Mouse (Mus musculus) CH12.LX (cell line): Measurements from ENCODE around the gene Mkrn1. TPM values are rescaled to one million over a fixed set of nuclear protein-coding genes. Genes with fewer than 3 reads are reported as not detected.

Experiments used
- DNase-seq: peaks from one replicate; pipeline ENCODE4 v3.0.0-alpha.2; 2013; ENCODE audit errors: extremely low read depth
- H3K27ac ChIP-seq: 2 replicates; pipeline ENCODE4 v1.5.1; 2012; ENCODE audit warnings: low read depth, mild to moderate bottlenecking, control low read depth, moderate library complexity; ENCODE audit not compliant: insufficient read depth
- H3K27me3 ChIP-seq: replicated peaks from 2 replicates; pipeline ENCODE3; 2012; ENCODE audit warnings: inconsistent platforms
- H3K36me3 ChIP-seq, 2 experiments: replicated peaks in 1 of 2; 2 replicates each; pipeline versions ENCODE3 to v1.6.1; 2012; ENCODE audit warnings: inconsistent platforms in 1 of 2, low read length in 1 of 2, mild to moderate bottlenecking in 1 of 2, mixed read lengths in 1 of 2, moderate library complexity in 1 of 2; ENCODE audit not compliant: control insufficient read depth in 1 of 2, insufficient read depth in 1 of 2
- H3K4me1 ChIP-seq, 2 experiments: 2 replicates each; pipeline ENCODE4 v1.6.1; 2012; ENCODE audit warnings: inconsistent platforms in 1 of 2, moderate library complexity in 1 of 2; ENCODE audit not compliant: insufficient read depth in 2 of 2, control insufficient read depth in 1 of 2
- H3K4me2 ChIP-seq: 2 replicates; pipeline ENCODE4 v1.6.1; 2012; ENCODE audit warnings: low read depth, mild to moderate bottlenecking, control low read depth; ENCODE audit not compliant: poor library complexity, insufficient read depth, severe bottlenecking
- H3K4me3 ChIP-seq, 3 experiments: fragments of 150-350 bp in 1 of 3; sonication (generic) in 1 of 3; replicated peaks in 1 of 3; 2 replicates each; pipeline versions ENCODE3 to v1.5.1; 2011 to 2012; ENCODE audit warnings: low read depth in 2 of 3, low read length in 2 of 3, mild to moderate bottlenecking in 2 of 3, moderate library complexity in 2 of 3, control low read depth in 1 of 3, improper control_type of control experiment in 1 of 3, inconsistent platforms in 1 of 3, mixed read lengths in 1 of 3; ENCODE audit not compliant: poor library complexity in 1 of 3
- H3K79me2 ChIP-seq: replicated peaks from 2 replicates; pipeline ENCODE4 v1.6.1; 2012; ENCODE audit warnings: mild to moderate bottlenecking, moderate library complexity; ENCODE audit not compliant: control insufficient read depth, poor library complexity, insufficient read depth, severe bottlenecking; ENCODE audit errors: extremely low read depth
- H3K9ac ChIP-seq: 2 replicates; pipeline ENCODE4 v1.6.1; 2012; ENCODE audit warnings: low read depth, mild to moderate bottlenecking, control low read depth, moderate library complexity; ENCODE audit not compliant: insufficient read depth
- H3K9me3 ChIP-seq: replicated peaks from 2 replicates; pipeline ENCODE3; 2012; ENCODE audit warnings: low read length, inconsistent platforms, mixed read lengths
- BHLHE40 ChIP-seq: IDR thresholded peaks from 2 replicates; pipeline ENCODE4 v1.6.1; 2011; ENCODE audit warnings: mild to moderate bottlenecking, low read depth, low read length, improper control_type of control experiment
- CHD1 ChIP-seq: IDR thresholded peaks from 2 replicates; pipeline ENCODE4 v1.6.1; 2012; ENCODE audit warnings: low read depth, low read length, improper control_type of control experiment, inconsistent platforms
- CHD2 ChIP-seq: IDR thresholded peaks from 2 replicates; pipeline ENCODE4 v1.6.1; 2011; ENCODE audit warnings: low read length, improper control_type of control experiment
- CTCF ChIP-seq, 2 experiments: IDR thresholded peaks in 1 of 2; conservative IDR thresholded peaks in 1 of 2; 2 replicates each; pipeline ENCODE4 v1.5.1; 2011 to 2012; ENCODE audit warnings: low read depth in 2 of 2, low read length in 2 of 2, improper control_type of control experiment in 1 of 2, inconsistent platforms in 1 of 2, mild to moderate bottlenecking in 1 of 2, moderate library complexity in 1 of 2
- E2F4 ChIP-seq: IDR thresholded peaks from 2 replicates; pipeline ENCODE4 v1.6.1; 2011; ENCODE audit warnings: low read depth, low read length, improper control_type of control experiment; ENCODE audit not compliant: insufficient replicate concordance
- ETS1 ChIP-seq: conservative IDR thresholded peaks from 2 replicates; pipeline ENCODE4 v1.6.1; 2012; ENCODE audit warnings: low read depth, mild to moderate bottlenecking, inconsistent platforms, low read length, improper control_type of control experiment, moderate library complexity
- GABPA ChIP-seq: IDR thresholded peaks from 2 replicates; pipeline ENCODE4 v1.6.1; 2012; ENCODE audit warnings: low read depth, low read length, improper control_type of control experiment, inconsistent platforms; ENCODE audit not compliant: insufficient replicate concordance
- IRF4 ChIP-seq: IDR thresholded peaks from 2 replicates; pipeline ENCODE4 v1.6.1; 2014; ENCODE audit warnings: low read depth, mild to moderate bottlenecking, inconsistent platforms, low read length, improper control_type of control experiment
- JUN ChIP-seq: IDR thresholded peaks from 2 replicates; pipeline ENCODE4 v1.6.1; 2011; ENCODE audit warnings: low read depth, mild to moderate bottlenecking, low read length, improper control_type of control experiment, moderate library complexity; ENCODE audit not compliant: insufficient read depth
- JUND ChIP-seq: conservative IDR thresholded peaks from 2 replicates; pipeline ENCODE4 v1.6.1; 2011; ENCODE audit warnings: low read depth, low read length, improper control_type of control experiment
- MAFK ChIP-seq: IDR thresholded peaks from 2 replicates; pipeline ENCODE4 v1.6.1; 2011; ENCODE audit warnings: low read length, improper control_type of control experiment; ENCODE audit not compliant: insufficient replicate concordance
- MAX ChIP-seq: IDR thresholded peaks from 2 replicates; pipeline ENCODE4 v1.6.1; 2011; ENCODE audit warnings: low read length, improper control_type of control experiment
- MAZ ChIP-seq: IDR thresholded peaks from 2 replicates; pipeline ENCODE4 v1.6.1; 2012; ENCODE audit warnings: low read depth, mild to moderate bottlenecking, inconsistent platforms, low read length, improper control_type of control experiment, moderate library complexity
- MEF2A ChIP-seq: IDR thresholded peaks from 2 replicates; pipeline ENCODE4 v1.6.1; 2014; ENCODE audit warnings: low read depth, mild to moderate bottlenecking, inconsistent platforms, low read length, improper control_type of control experiment, borderline replicate concordance
- MYC ChIP-seq: IDR thresholded peaks from 2 replicates; pipeline ENCODE4 v1.6.1; 2011; ENCODE audit warnings: low read depth, mild to moderate bottlenecking, improper control_type of control experiment, low read length
- PAX5 ChIP-seq: IDR thresholded peaks from 2 replicates; pipeline ENCODE4 v1.6.1; 2012; ENCODE audit warnings: low read length, inconsistent platforms, mixed read lengths
- POLR2A ChIP-seq: IDR thresholded peaks from 2 replicates; pipeline ENCODE4 v1.6.1; 2011; ENCODE audit warnings: low read depth, mild to moderate bottlenecking, improper control_type of control experiment, low read length
- RCOR1 ChIP-seq: conservative IDR thresholded peaks from 2 replicates; pipeline ENCODE4 v1.6.1; 2012; ENCODE audit warnings: low read depth, mild to moderate bottlenecking, inconsistent platforms, low read length, improper control_type of control experiment
- SIN3A ChIP-seq: IDR thresholded peaks from 2 replicates; pipeline ENCODE4 v1.6.1; 2012; ENCODE audit warnings: low read length, improper control_type of control experiment, inconsistent platforms
- SMC3 ChIP-seq: IDR thresholded peaks from 2 replicates; pipeline ENCODE4 v1.6.1; 2011; ENCODE audit warnings: low read depth, low read length, improper control_type of control experiment
- TBP ChIP-seq: conservative IDR thresholded peaks from 2 replicates; pipeline ENCODE4 v1.6.1; 2011; ENCODE audit warnings: low read depth, low read length, improper control_type of control experiment
- TCF12 ChIP-seq: IDR thresholded peaks from 2 replicates; pipeline ENCODE4 v1.6.1; 2014; ENCODE audit warnings: low read depth, mild to moderate bottlenecking, inconsistent platforms, low read length, improper control_type of control experiment
- UBTF ChIP-seq: IDR thresholded peaks from 2 replicates; pipeline ENCODE4 v1.6.1; 2012; ENCODE audit warnings: low read depth, mild to moderate bottlenecking, inconsistent platforms, low read length, improper control_type of control experiment, moderate library complexity
- USF1 ChIP-seq: IDR thresholded peaks from 2 replicates; pipeline ENCODE4 v1.6.1; 2014; ENCODE audit warnings: low read depth, mild to moderate bottlenecking, inconsistent platforms, low read length, improper control_type of control experiment
- USF2 ChIP-seq: conservative IDR thresholded peaks from 2 replicates; pipeline ENCODE4 v1.6.1; 2011; ENCODE audit warnings: low read depth, low read length, improper control_type of control experiment
- ZC3H11A ChIP-seq: IDR thresholded peaks from 2 replicates; pipeline ENCODE4 v1.6.1; 2012; ENCODE audit warnings: low read depth, mild to moderate bottlenecking, inconsistent platforms, low read length, improper control_type of control experiment
- ZKSCAN1 ChIP-seq: IDR thresholded peaks from 2 replicates; pipeline ENCODE4 v1.6.1; 2012; ENCODE audit warnings: low read depth, inconsistent platforms, low read length, improper control_type of control experiment, borderline replicate concordance
- dilution Hi-C: fragments of 300-500 bp; cut with MboI; formaldehyde crosslinking; loops from 2 replicates; pipeline ENCODE4 v1.14.3; 2020; ENCODE audit warnings: low sequenced_read_pairs; ENCODE audit not compliant: extremely low pct_unique_long_range_greater_than_20kb, extremely low pct_ligation_motif_present
- in situ Hi-C: fragments of 300-500 bp; cut with MboI; formaldehyde crosslinking; loops from 3 replicates; pipeline ENCODE4 v1.14.3; 2019; ENCODE audit warnings: low sequenced_read_pairs, low pct_ligation_motif_present, low pct_unique_long_range_greater_than_20kb, mixed read lengths
- polyA plus RNA-seq: library from polyadenylated mRNA; unstranded; fragments of >175 nt; gene quantifications from 2 replicates; pipeline ENCODE4 v1.2.1, GENCODE M21; 2012; ENCODE audit warnings: low read depth; ENCODE audit not compliant: insufficient read length
- total RNA-seq, 2 experiments: library from RNA; depleted of rRNA; stranded (reverse); fragments of 300-350 nt in 1 of 2; fragments of >200 nt in 1 of 2; gene quantifications; 2 replicates each; pipeline ENCODE4 v1.2.3; 2012 to 2014

The Mkrn1 gene
- total and polyA plus RNA-seq, 3 experiments = 39.3 to 50.3 (median 43.7) TPM

- Histone ChIP-seq H3K9me3 (no peaks in the 10 kb centered on the region), H3K4me3 (no peak overlapping the region), H3K27me3 (no peaks in the 10 kb centered on the region), H3K9ac (no peak overlapping the region), H3K36me3 (no peaks in the 10 kb centered on the region), H3K4me2 (no peak overlapping the region), H3K79me2 (no peaks in the 10 kb centered on the region), H3K4me1 (peaks cover 2 to 9% of the 10 kb centered on the region in 2 experiments; a peak in 2 of 4 replicates), H3K27ac (no peak overlapping the region)
- in situ Hi-C loops (no loop called here), dilution Hi-C loops (no loop called here)
- no peak for TF ChIP-seq MAZ
- TF ChIP-seq MAFK = no peak
- TF ChIP-seq E2F4 = no peak
- TF ChIP-seq GABPA = no peak
- TF ChIP-seq MEF2A = no peak
- TF ChIP-seq PAX5 = no peak
- TF ChIP-seq POLR2A = no peak
- no peak for TF ChIP-seq JUND
- TF ChIP-seq SIN3A = no peak
- TF ChIP-seq IRF4 = no peak
- no peak for TF ChIP-seq USF2
- no peak for TF ChIP-seq ZC3H11A
- TF ChIP-seq ZKSCAN1 = no peak
- no peak for TF ChIP-seq TCF12
- no peak for TF ChIP-seq BHLHE40
- TF ChIP-seq UBTF = no peak
- TF ChIP-seq RCOR1 = no peak
- no peak for TF ChIP-seq MYC
- TF ChIP-seq USF1 = no peak
- TF ChIP-seq CTCF (conservative IDR thresholded peaks at IDR 0.05 in 1 of 2, IDR thresholded peaks at IDR 0.05 in 1 of 2; ENCODE audit: low read depth in 2 of 2, low read length in 2 of 2) = no peak
- DNase-seq = no peak
Measured at GRCm38 (mm10) chr6:39434111-39434885, 14.0 kb upstream of the Mkrn1 start.

GRCm38 (mm10) chr6:39433701-39434100, 13.4 kb upstream of the Mkrn1 start:
- Histone ChIP-seq H3K79me2 (no peaks in the 10 kb centered on the region), H3K36me3 (no peaks in the 10 kb centered on the region), H3K27ac (no peak overlapping the region), H3K4me3 (no peak overlapping the region)
- dilution Hi-C loops = no loop called here
- TF ChIP-seq E2F4 (no peak), RCOR1 (no peak), MEF2A (no peak), ZC3H11A (no peak), TBP (no peak), SMC3 (no peak), CHD2 (no peak), ETS1 (no peak), TCF12 (no peak), CHD1 (no peak), JUN (no peak), USF2 (no peak), MAX (no peak), POLR2A (no peak), PAX5 (no peak)
- TF ChIP-seq, all 38 proteins: peak for 0
- no peak for DNase-seq
- in situ Hi-C loops = no loop called here
- H3K9ac ChIP-seq = no peak overlapping the region
- H3K27me3 ChIP-seq = no peaks in the 10 kb centered on the region
- peaks cover 2 to 9% of the 10 kb centered on the region in 2 experiments; a peak in 2 of 4 replicates for H3K4me1 ChIP-seq
- H3K9me3 ChIP-seq = no peaks in the 10 kb centered on the region
- H3K4me2 ChIP-seq = no peak overlapping the region
